Mouse (Mus musculus) embryo, embryonic 10.5 days (tissue): ENCODE measurements at regions not wholly inside any gene's neighbourhood (a gene's known extent, or its start where the extent isn't known, plus 50 kb on each side); places are given as distances from the start of the nearest gene placed in this dataset.

ENCODE experiments used
- DNase-seq: peaks from one replicate; pipeline ENCODE4 v3.0.0-alpha.2; 2015; ENCODE audit warnings: low spot score

GRCm38 (mm10) chr9:61261739-61262333 is 110.3 kb upstream of the Tle3 start:
- no peak for DNase-seq

GRCm38 (mm10) chr9:61263335-61263734 is 108.8 kb upstream of the Tle3 start:
- DNase-seq: no peak

GRCm38 (mm10) chr9:61265466-61265865 is 106.7 kb upstream of the Tle3 start:
- DNase-seq: no peak

- no peak for DNase-seq
These were observed 105.2 kb upstream of the Tle3 start for GRCm38 (mm10) chr9:61266992-61267391.

- DNase-seq: no peak
These were observed 104.6 kb upstream of the Tle3 start for GRCm38 (mm10) chr9:61267541-61267940.

GRCm38 (mm10) chr9:61268162-61268561 is 104.0 kb upstream of the Tle3 start:
- no peak for DNase-seq

- no peak for DNase-seq
These were observed 103.5 kb upstream of the Tle3 start for GRCm38 (mm10) chr9:61268681-61269080.

GRCm38 (mm10) chr9:61269151-61269870 is 102.9 kb upstream of the Tle3 start:
- no peak for DNase-seq

- DNase-seq: no peak
These were observed 100.9 kb upstream of the Tle3 start for GRCm38 (mm10) chr9:61271243-61271642.

GRCm38 (mm10) chr9:61271769-61272352 is 100.3 kb upstream of the Tle3 start:
- no peak for DNase-seq

GRCm38 (mm10) chr9:61274020-61274419 is 98.1 kb upstream of the Tle3 start:
- DNase-seq: no peak

GRCm38 (mm10) chr9:61277369-61278215 is 94.6 kb upstream of the Tle3 start:
- DNase-seq: peak; percentile 89

- DNase-seq: no peak
These were observed 93.9 kb upstream of the Tle3 start for GRCm38 (mm10) chr9:61278216-61278758.

- DNase-seq: peak; percentile 38
These were observed 93.1 kb upstream of the Tle3 start for GRCm38 (mm10) chr9:61279044-61279543.

- DNase-seq: no peak
These were observed 91.1 kb upstream of the Tle3 start for GRCm38 (mm10) chr9:61280856-61281582.

GRCm38 (mm10) chr9:61283311-61283710 is 88.9 kb upstream of the Tle3 start:
- DNase-seq: no peak

- DNase-seq: no peak
These were observed 87.8 kb upstream of the Tle3 start for GRCm38 (mm10) chr9:61284201-61285021.

- DNase-seq: no peak
These were observed 85.6 kb upstream of the Tle3 start for GRCm38 (mm10) chr9:61286561-61286960.

GRCm38 (mm10) chr9:61289117-61289516 is 83.0 kb upstream of the Tle3 start:
- DNase-seq: no peak

- DNase-seq: peak; percentile 60
These were observed 82.5 kb upstream of the Tle3 start for GRCm38 (mm10) chr9:61289713-61290112.
